Mouse (Mus musculus) layer of hippocampus, adult 6 months (tissue): ENCODE measurements around the gene Klk8. TPM values are rescaled to one million over a fixed set of nuclear protein-coding genes. Genes with fewer than 3 reads are reported as not detected.

Experiments used
- long read RNA-seq, 2 experiments: library from polyadenylated mRNA; unstranded; transcript quantifications; one replicate each; pipeline ENCODE4 v2.0.0; 2019 to 2020
- polyA plus RNA-seq: library from polyadenylated mRNA; unstranded; fragments of <200 nt; fragmentation: Nextera tagmentation; gene quantifications from 2 replicates; pipeline ENCODE4 v1.2.3, GENCODE M21; 2021

Gene Klk8
- 45.3 and 58.8 TPM in 2 replicates for polyA plus RNA-seq
- long read RNA-seq, experiment 1, transcript Klk8-201 (5 exons, 1,322 nt): major isoform, 21 of 26 reads
- long read RNA-seq, experiment 1, partial matches to known transcripts: 1 of 26 reads
- long read RNA-seq, experiment 1, other reads (novel, unspliced or antisense): 1 of 26 reads
- long read RNA-seq, experiment 2, partial matches to known transcripts: 0 of 6 reads
- long read RNA-seq, experiment 2, other reads (novel, unspliced or antisense): 1 of 6 reads

GRCm38 (mm10) chr7:43797333-43797769, at the start of gene Klk8:
TSS of gene Klk8 (plus strand) at chr7:43797577.

GRCm38 (mm10) chr7:43768597-43768996, 28.8 kb upstream of the Klk8 start, which contains the start of gene Klk12:
TSS of gene Klk12 (plus strand) at chr7:43768897.

DNA sequence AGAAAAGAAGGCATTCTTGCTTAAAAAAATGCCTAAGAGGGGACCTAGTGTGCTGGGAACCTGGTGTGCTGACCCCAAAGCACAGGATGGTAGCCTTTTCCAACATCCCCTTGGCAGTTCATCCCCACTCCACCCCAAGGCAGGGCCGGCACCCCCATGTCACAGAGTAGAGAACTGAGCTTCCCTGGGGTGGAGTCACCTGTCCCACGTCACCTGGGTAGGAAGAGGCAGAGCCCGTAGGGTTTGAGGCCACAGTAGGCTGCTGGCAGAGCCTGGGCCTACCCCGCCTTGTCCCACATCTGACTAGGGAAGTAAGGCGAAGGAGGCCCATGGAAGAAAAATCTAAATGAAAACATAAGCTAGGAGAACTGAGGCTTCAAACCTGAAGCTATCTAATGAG, 23.0 kb upstream of the Klk8 start, which contains the start of gene Klk11:
Gene Klk11 (plus strand): TSS at position 241 of the 400 bp plus-strand sequence.

DNA sequence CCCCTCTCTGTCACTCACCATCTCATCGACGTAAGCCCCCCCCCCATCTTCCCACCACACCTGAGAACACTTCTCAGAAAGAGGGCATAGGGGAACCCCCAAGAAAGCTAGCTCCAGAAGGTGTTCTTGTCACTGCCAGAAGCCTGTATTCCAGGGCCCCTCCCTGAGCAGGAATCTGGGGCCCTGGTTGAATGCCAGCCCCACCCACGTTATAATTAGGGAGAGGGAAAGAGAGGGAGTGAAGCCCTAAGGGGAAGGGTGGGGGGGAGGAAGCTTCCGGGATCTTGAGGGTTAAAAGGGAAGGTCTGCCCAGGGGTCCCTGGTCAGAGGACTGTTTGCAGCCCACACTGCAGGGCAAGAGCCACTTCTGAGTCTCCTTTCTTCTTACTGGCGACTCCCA, 16.6 kb upstream of the Klk8 start, which contains the start of gene Klk10:
Gene Klk10 (plus strand): TSS at position 290 of the 400 bp plus-strand sequence.

GRCm38 (mm10) chr7:43791591-43791990, 5.8 kb upstream of the Klk8 start, which contains the start of gene Klk9:
TSS of gene Klk9 (plus strand) at chr7:43791891.

DNA sequence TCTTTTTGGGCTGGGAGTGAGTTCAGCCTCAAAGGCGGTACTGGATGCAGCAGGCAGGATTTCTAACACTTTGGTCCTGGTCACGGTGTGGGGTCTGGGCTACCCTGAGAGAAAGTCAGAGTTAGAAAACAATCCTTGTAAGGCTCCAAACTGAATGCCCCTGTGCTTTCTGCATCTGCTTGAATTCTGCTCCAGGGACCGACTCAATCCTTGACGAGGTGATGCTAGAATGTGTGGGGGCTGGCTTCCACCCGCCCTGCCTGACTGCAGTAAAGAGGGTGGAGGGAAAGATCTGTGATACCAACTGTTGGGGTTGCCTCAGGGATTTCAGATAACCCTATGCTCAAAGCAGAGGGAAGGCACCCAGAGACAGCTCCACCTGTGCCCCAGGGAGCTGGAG, 13.6 kb downstream of the Klk8 start, which contains the start of gene Klk7:
Gene Klk7 (plus strand): TSS at position 301 of the 400 bp plus-strand sequence.

GRCm38 (mm10) chr7:43824199-43824598, 26.8 kb downstream of the Klk8 start, which contains the start of gene Klk6:
TSS of gene Klk6 (plus strand) at chr7:43824499.

DNA sequence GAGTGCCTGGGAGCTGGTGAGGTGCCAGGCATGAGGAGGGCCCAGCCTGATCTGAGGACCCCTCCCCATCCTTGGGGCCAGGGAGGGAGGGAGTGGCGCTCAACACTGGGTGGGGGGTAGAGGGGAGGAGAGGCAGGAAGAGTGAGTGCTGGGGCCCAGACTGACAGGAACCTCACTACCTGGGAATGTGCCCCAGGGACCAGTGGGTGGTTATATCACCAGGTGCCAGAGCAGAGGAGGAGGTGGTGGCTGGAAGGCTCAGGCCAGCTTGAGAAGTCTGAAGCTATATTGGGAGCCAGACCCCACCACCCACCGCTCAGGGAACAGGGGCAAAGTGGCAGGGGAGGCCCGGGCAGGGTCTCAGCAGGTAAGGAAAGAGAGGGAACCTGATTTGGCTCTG, 44.3 kb downstream of the Klk8 start, which contains the start of gene Klk5:
Gene Klk5 (plus strand): TSS at position 271 of the 400 bp plus-strand sequence.

Other genes starting within 250 kb of the Klk8 start
- 1.4 and 1.5 TPM in 2 replicates for gene Zfp658, start 235.3 kb upstream of the Klk8 start, polyA plus RNA-seq
- 6.2 and 7.4 TPM in 2 replicates for gene Zfp719, start 218.0 kb upstream of the Klk8 start, polyA plus RNA-seq
- 0.13 and 0.19 TPM in 2 replicates for gene Zfp819, start 190.4 kb upstream of the Klk8 start, polyA plus RNA-seq
- 0.09 TPM in 1 of 2 replicates, not detected in the other for gene Ceacam18, start 162.9 kb upstream of the Klk8 start, polyA plus RNA-seq
- gene Siglece, start 137.4 kb upstream of the Klk8 start, polyA plus RNA-seq: 0.36 and 0.55 TPM in 2 replicates
- 7.8 and 8.8 TPM in 2 replicates for gene Ctu1, start 125.6 kb upstream of the Klk8 start, polyA plus RNA-seq
- not detected in 2 replicates for gene Klk14, start 107.2 kb upstream of the Klk8 start, polyA plus RNA-seq
- not detected in 2 replicates for gene Klk13, start 85.0 kb upstream of the Klk8 start, polyA plus RNA-seq
- gene Klk12, start 28.7 kb upstream of the Klk8 start, polyA plus RNA-seq: not detected in 2 replicates
- not detected in 2 replicates for gene Klk11, start 23.0 kb upstream of the Klk8 start, polyA plus RNA-seq
- 1.1 and 1.4 TPM in 2 replicates for gene Klk10, start 16.5 kb upstream of the Klk8 start, polyA plus RNA-seq
- gene Klk9, start 5.7 kb upstream of the Klk8 start, polyA plus RNA-seq: 0.13 TPM in 1 of 2 replicates, not detected in the other
- gene Klk7, start 13.7 kb downstream of the Klk8 start, polyA plus RNA-seq: 0.16 and 0.21 TPM in 2 replicates
- 4.4 and 5.0 TPM in 2 replicates for gene Klk6, start 26.9 kb downstream of the Klk8 start, polyA plus RNA-seq
- 0.15 TPM in 1 of 2 replicates, not detected in the other for gene Klk5, start 44.4 kb downstream of the Klk8 start, polyA plus RNA-seq
- gene Klk4, start 83.6 kb downstream of the Klk8 start, polyA plus RNA-seq: not detected in 2 replicates
- gene Klk15, start 136.2 kb downstream of the Klk8 start, polyA plus RNA-seq: not detected in 2 replicates
- not detected in 2 replicates for gene Klk1b8, start 153.1 kb downstream of the Klk8 start, polyA plus RNA-seq
- gene Klk1b1, start 169.2 kb downstream of the Klk8 start, polyA plus RNA-seq: not detected in 2 replicates
- gene Klk1b9, start 178.5 kb downstream of the Klk8 start, polyA plus RNA-seq: not detected in 2 replicates
- not detected in 2 replicates for gene Klk1b11, start 198.3 kb downstream of the Klk8 start, polyA plus RNA-seq
- gene Klk1b26, start 214.6 kb downstream of the Klk8 start, polyA plus RNA-seq: not detected in 2 replicates